Mouse (Mus musculus): ENCODE data around the gene Wsb2.

DNA sequence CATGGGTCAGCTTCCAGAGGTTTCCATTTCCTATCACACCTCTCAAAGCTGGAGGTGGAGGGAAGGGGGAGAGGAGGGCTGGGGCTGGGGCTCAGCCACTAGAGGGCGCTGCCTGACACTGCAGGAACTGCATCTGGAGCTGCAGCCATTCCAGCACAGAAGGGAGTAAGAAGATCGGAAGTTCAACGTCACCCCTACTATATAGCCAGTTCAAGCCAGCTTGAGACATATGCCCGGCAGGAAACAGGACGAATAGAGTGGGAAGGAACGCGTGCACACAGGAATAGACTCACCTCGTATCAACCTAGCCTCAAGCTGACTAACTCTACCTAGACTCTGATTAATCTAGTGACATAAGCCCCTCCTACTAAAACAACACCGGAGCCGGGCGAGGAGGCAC lies 49.4 kb upstream of the Wsb2 start:
- TF ChIP-seq CTCF (IDR thresholded peaks at IDR 0.05; ENCODE audit: borderline replicate concordance, insufficient read depth, low read depth, low read length) (peak; percentile 62), POLR2A (IDR thresholded peaks at IDR 0.05; ENCODE audit: borderline replicate concordance, insufficient read depth, low read length) (no peak)

All from cerebellum, adult 2 months (tissue).